Mouse (Mus musculus) hindbrain, embryonic 12.5 days (tissue): ENCODE results near the gene Spred2. TPM values are rescaled to one million over a fixed set of nuclear protein-coding genes. Genes with fewer than 3 reads are reported as not detected.
A peak's percentile ranks its signal among the peaks of the same experiment; 100 is the strongest.

Source experiments
- ATAC-seq: fragments of 200-750 bp; cut with Nextera tagmentation; 2 replicates; pipeline ENCODE4 v1.8.0; 2017; ENCODE audit warnings: moderate TSS enrichment; ENCODE audit not compliant: low FRiP score
- H3K27ac ChIP-seq: fragments of 300-500 bp; sonication (generic); 2 replicates; pipeline ENCODE4 v1.5.1; 2016; ENCODE audit warnings: mild to moderate bottlenecking
- H3K27me3 ChIP-seq: fragments of 300-500 bp; sonication (generic); 2 replicates; pipeline ENCODE4 v1.6.1; 2016; ENCODE audit warnings: mild to moderate bottlenecking
- H3K36me3 ChIP-seq: fragments of 300-500 bp; sonication (generic); 2 replicates; pipeline ENCODE4 v1.6.1; 2016; ENCODE audit warnings: mild to moderate bottlenecking
- H3K4me1 ChIP-seq: fragments of 300-500 bp; sonication (generic); 2 replicates; pipeline ENCODE4 v1.6.1; 2016
- H3K4me2 ChIP-seq: fragments of 300-500 bp; sonication (generic); replicated peaks from 2 replicates; pipeline ENCODE4 v1.6.1; 2016; ENCODE audit warnings: mild to moderate bottlenecking
- H3K4me3 ChIP-seq: fragments of 300-500 bp; sonication (generic); 2 replicates; pipeline ENCODE4 v1.5.1; 2016; ENCODE audit warnings: mild to moderate bottlenecking
- H3K9ac ChIP-seq: fragments of 300-500 bp; sonication (generic); 2 replicates; pipeline ENCODE4 v1.6.1; 2016; ENCODE audit warnings: mild to moderate bottlenecking, moderate library complexity
- H3K9me3 ChIP-seq: fragments of 300-500 bp; sonication (generic); replicated peaks from 2 replicates; pipeline ENCODE4 v1.6.1; 2016; ENCODE audit warnings: mild to moderate bottlenecking
- WGBS: fragments of 180-500 bp; shearing (Covaris S2); methylation state at CpG from one replicate; pipeline ENCODE4 v1.1.7; 2016; 5-methylcytosine and 5-hydroxymethylcytosine counted together
- polyA plus RNA-seq: library from polyadenylated mRNA; unstranded; fragments of >200 nt; fragmentation: Nextera tagmentation; extraction: Ambion mirVana; gene quantifications from 2 replicates; pipeline ENCODE4 v1.2.1, GENCODE M21; 2016

Gene Spred2
- polyA plus RNA-seq, 1 experiment from 2014 or later, result 6.8 TPM

GRCm38 (mm10) chr11:20035972-20036371 is 111.8 kb downstream of the Spred2 start:
- H3K27me3 ChIP-seq, result no peaks in the 10 kb centered on the region
- peak; percentile 39; the same call in 1 of the 2 replicates for ATAC-seq
- no peaks in the 10 kb centered on the region for H3K36me3 ChIP-seq
- H3K4me1 ChIP-seq, result peaks cover 8% of the 10 kb centered on the region
- H3K9me3 ChIP-seq, result peaks cover 4% of the 10 kb centered on the region; the same call in 1 of the 2 replicates
- no peak overlapping the region for H3K4me2 ChIP-seq
- no peak overlapping the region for H3K27ac ChIP-seq
- 62% methylated on average over 7 of the region's 7 CpGs for WGBS
- no peak overlapping the region for H3K9ac ChIP-seq
- H3K4me3 ChIP-seq, result no peak overlapping the region

DNA sequence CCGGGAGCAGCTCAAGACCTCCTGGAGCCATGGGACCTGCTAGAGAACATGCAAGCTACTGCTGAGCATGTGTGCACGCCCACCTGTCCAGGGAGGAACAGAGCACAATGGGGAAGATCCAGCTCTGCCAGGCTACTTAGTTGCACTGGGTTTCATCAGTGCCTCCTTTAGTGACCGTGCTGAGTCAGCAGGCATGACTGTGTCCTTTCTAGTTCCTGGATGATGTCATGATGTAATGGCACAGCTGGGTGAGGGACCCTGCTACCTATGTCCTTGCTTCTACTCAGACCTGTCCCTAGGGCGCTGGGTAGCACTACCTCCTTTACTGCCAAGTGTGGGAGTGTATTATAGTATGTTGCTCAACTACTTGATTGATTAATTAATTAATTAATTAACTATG is 113.6 kb downstream of the Spred2 start:
- Histone ChIP-seq H3K27ac (no peak overlapping the region), H3K9me3 (no peaks in the 10 kb centered on the region), H3K36me3 (no peaks in the 10 kb centered on the region), H3K9ac (no peak overlapping the region), H3K4me2 (no peak overlapping the region), H3K27me3 (no peaks in the 10 kb centered on the region), H3K4me3 (no peak overlapping the region), H3K4me1 (peaks cover 18% of the 10 kb centered on the region)
- ATAC-seq, result no peak
- 84% methylated on average over 4 of the region's 4 CpGs for WGBS

DNA sequence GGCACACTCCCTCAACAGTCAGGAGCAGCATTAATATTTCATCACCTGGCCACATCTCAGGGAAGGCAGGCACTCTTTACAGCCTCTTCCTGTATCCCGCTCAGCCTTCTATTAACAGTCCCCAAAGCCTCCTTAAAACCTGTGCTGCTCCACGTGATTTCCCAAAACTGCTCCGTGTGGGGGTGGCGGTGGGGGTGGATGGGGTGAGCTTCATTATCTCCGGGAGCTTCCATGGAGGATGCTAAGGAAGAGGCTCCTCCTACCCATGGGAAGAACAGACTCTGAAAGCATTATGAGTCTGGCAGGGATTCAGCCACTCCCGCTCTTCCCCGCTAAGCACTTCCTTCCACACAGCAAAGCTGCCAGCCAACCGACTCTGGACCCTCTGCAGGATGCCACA is 114.5 kb downstream of the Spred2 start:
- ATAC-seq, result no peak
- WGBS, result 44% methylated on average over 8 of the region's 8 CpGs
- no peaks in the 10 kb centered on the region for H3K36me3 ChIP-seq

DNA sequence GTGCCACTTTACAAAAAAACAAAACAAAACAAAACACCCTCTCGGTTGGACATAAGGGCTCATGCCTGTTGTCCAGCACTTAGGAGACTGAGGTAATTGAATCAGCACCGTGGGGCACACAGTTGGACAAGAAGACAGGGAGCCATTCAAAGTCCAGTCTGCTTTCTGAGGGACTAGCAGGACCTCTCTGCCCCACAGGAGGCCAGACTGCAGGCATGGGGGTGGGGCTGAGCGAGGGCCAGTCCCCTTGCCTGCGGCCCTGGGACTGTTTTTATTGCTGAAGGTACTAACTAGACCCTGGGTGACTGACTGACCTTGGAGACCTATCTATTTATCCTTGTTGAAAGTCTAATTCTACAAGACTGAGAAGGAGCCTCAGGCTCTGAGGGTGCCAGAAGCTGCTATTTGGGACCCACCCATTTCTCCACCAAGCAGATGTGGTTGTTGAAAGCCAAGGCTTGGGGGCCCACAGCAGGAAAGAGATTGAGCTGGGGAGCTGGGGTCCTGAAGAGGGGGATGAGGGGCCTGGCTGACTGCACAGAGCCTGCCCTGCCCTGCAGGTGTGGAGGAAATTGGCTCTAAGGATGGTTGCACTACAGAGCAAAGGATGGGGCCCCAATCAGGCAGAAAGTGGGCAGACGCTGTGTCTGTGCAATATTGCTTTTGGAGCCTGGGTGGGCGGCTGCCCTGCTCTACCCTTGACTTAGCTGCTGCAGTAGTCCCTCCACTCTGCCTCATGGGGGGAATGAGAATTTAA is 117.2 kb downstream of the Spred2 start:
- H3K27ac ChIP-seq, result no peak overlapping the region
- peaks cover 23% of the 10 kb centered on the region for H3K4me1 ChIP-seq
- H3K9me3 ChIP-seq, result no peaks in the 10 kb centered on the region
- H3K36me3 ChIP-seq, result no peaks in the 10 kb centered on the region
- H3K4me2 ChIP-seq, result no peak overlapping the region
- no peak overlapping the region for H3K4me3 ChIP-seq
- WGBS, result 13% methylated on average over 6 of the region's 6 CpGs
- ATAC-seq, result no peak
- no peaks in the 10 kb centered on the region for H3K27me3 ChIP-seq
- H3K9ac ChIP-seq, result no peak overlapping the region

More for the DNA sequence above, 114.5 kb downstream of the Spred2 start:
- Histone ChIP-seq H3K4me1 (peaks cover 23% of the 10 kb centered on the region), H3K27ac (no peak overlapping the region), H3K27me3 (no peaks in the 10 kb centered on the region), H3K9ac (no peak overlapping the region), H3K4me3 (no peak overlapping the region), H3K9me3 (no peaks in the 10 kb centered on the region), H3K4me2 (no peak overlapping the region; the same call in 1 of the 2 replicates)

DNA sequence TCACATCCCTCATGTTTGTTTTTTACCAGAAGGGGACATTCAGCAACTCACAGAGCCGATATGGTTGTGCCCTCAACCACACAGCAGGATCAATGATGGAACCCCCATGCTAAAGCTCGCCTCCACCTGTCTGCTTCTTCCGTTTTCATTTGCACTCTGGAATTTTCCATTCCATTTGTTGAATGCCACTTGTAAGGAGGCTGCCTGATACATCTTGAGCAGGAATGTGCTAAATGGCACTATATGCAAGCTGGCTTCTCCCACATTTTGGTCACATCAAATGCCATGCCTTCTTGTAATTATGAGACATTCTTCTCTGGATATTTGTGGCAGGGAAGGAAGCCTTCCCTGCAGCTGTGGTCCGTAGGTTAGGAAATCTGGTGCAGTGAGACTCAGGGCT is 117.9 kb downstream of the Spred2 start:
- no peak for ATAC-seq
- Histone ChIP-seq H3K9me3 (no peaks in the 10 kb centered on the region), H3K36me3 (no peaks in the 10 kb centered on the region), H3K27me3 (no peaks in the 10 kb centered on the region), H3K4me1 (peaks cover 23% of the 10 kb centered on the region), H3K4me3 (no peak overlapping the region), H3K9ac (no peak overlapping the region), H3K27ac (no peak overlapping the region), H3K4me2 (no peak overlapping the region)
- 72% methylated on average over 4 of the region's 4 CpGs for WGBS

- H3K4me1 ChIP-seq, result peaks cover 20% of the 10 kb centered on the region
- H3K27ac ChIP-seq, result no peak overlapping the region
- whole genome bisulfite sequencing, result 71% methylated on average over 4 of the region's 4 CpGs
These were observed 119.1 kb downstream of the Spred2 start for GRCm38 (mm10) chr11:20043256-20043655.

GRCm38 (mm10) chr11:20045586-20045985 is 121.4 kb downstream of the Spred2 start:
- Histone ChIP-seq H3K36me3 (no peaks in the 10 kb centered on the region), H3K4me1 (peaks cover 15% of the 10 kb centered on the region), H3K27me3 (no peaks in the 10 kb centered on the region), H3K27ac (no peak overlapping the region), H3K4me3 (no peak overlapping the region), H3K4me2 (no peak overlapping the region), H3K9ac (no peak overlapping the region), H3K9me3 (no peaks in the 10 kb centered on the region)
- WGBS, result 70% methylated on average over 3 of the region's 3 CpGs
- no peak for ATAC-seq

More at GRCm38 (mm10) chr11:20043256-20043655, 119.1 kb downstream of the Spred2 start:
- H3K9me3 ChIP-seq, result no peaks in the 10 kb centered on the region
- ATAC-seq, result no peak
- no peak overlapping the region for H3K4me3 ChIP-seq
- H3K4me2 ChIP-seq, result no peak overlapping the region
- no peak overlapping the region for H3K9ac ChIP-seq
- H3K36me3 ChIP-seq, result no peaks in the 10 kb centered on the region
- no peaks in the 10 kb centered on the region for H3K27me3 ChIP-seq

- H3K27ac ChIP-seq, result no peak overlapping the region
These were observed 128.8 kb downstream of the Spred2 start for GRCm38 (mm10) chr11:20052814-20053536.

GRCm38 (mm10) chr11:20053951-20054350 is 129.8 kb downstream of the Spred2 start:
- H3K36me3 ChIP-seq, result peaks cover 23% of the 10 kb centered on the region
- H3K27me3 ChIP-seq, result no peaks in the 10 kb centered on the region
- no peaks in the 10 kb centered on the region for H3K9me3 ChIP-seq
- ATAC-seq, result no peak
- WGBS, result 77% methylated on average over 3 of the region's 3 CpGs
- H3K9ac ChIP-seq, result no peak overlapping the region
- H3K4me2 ChIP-seq, result no peak overlapping the region
- H3K4me1 ChIP-seq, result peaks cover 6% of the 10 kb centered on the region
- no peak overlapping the region for H3K4me3 ChIP-seq
- H3K27ac ChIP-seq, result no peak overlapping the region

More at GRCm38 (mm10) chr11:20052814-20053536, 128.8 kb downstream of the Spred2 start:
- Histone ChIP-seq H3K4me3 (no peak overlapping the region), H3K9ac (no peak overlapping the region; the same call in 1 of the 2 replicates), H3K4me1 (peaks cover 6% of the 10 kb centered on the region), H3K4me2 (no peak overlapping the region), H3K9me3 (no peaks in the 10 kb centered on the region), H3K36me3 (peaks cover 20% of the 10 kb centered on the region), H3K27me3 (no peaks in the 10 kb centered on the region)
- 65% methylated on average over 13 of the region's 13 CpGs for WGBS
- ATAC-seq, result no peak

- Histone ChIP-seq H3K9ac (no peak overlapping the region), H3K27me3 (no peaks in the 10 kb centered on the region), H3K9me3 (no peaks in the 10 kb centered on the region), H3K27ac (no peak overlapping the region), H3K4me3 (no peak overlapping the region), H3K4me2 (no peak overlapping the region), H3K36me3 (peaks cover 30% of the 10 kb centered on the region), H3K4me1 (peaks cover 6% of the 10 kb centered on the region)
- 35% methylated on average over 5 of the region's 5 CpGs for WGBS
- no peak for ATAC-seq
These were observed 130.4 kb downstream of the Spred2 start for GRCm38 (mm10) chr11:20054617-20055016.

- no peak for ATAC-seq
- Histone ChIP-seq H3K27me3 (no peaks in the 10 kb centered on the region), H3K27ac (no peak overlapping the region), H3K9me3 (no peaks in the 10 kb centered on the region), H3K4me3 (no peak overlapping the region), H3K4me2 (no peak overlapping the region), H3K4me1 (peaks cover 6% of the 10 kb centered on the region), H3K9ac (no peak overlapping the region), H3K36me3 (peaks cover 40% of the 10 kb centered on the region)
- 94% methylated on average over 1 of the region's 1 CpGs for WGBS
These were observed 132.0 kb downstream of the Spred2 start for GRCm38 (mm10) chr11:20056168-20056567.

GRCm38 (mm10) chr11:20057429-20057828 is 133.3 kb downstream of the Spred2 start:
- no peaks in the 10 kb centered on the region for H3K27me3 ChIP-seq
- H3K4me1 ChIP-seq, result peaks cover 6% of the 10 kb centered on the region
- H3K27ac ChIP-seq, result no peak overlapping the region
- no peak overlapping the region for H3K4me2 ChIP-seq
- H3K36me3 ChIP-seq, result peaks cover 44% of the 10 kb centered on the region
- WGBS, result 94% methylated on average over 2 of the region's 2 CpGs
- H3K9ac ChIP-seq, result no peak overlapping the region
- no peak overlapping the region for H3K4me3 ChIP-seq
- no peak for ATAC-seq
- H3K9me3 ChIP-seq, result no peaks in the 10 kb centered on the region
